Mouse (Mus musculus) kidney, adult 8-10 months (tissue): ENCODE data around the gene Tcp10b.
A peak's percentile ranks its signal among the peaks of the same experiment; 100 is the strongest.
"Not testable (repeated sequence)": the region's sequence is repeated elsewhere in the genome, so short reads cannot be mapped to it uniquely, and the experiment has no call there.

Experiments used
- DNase-seq, 2 experiments: peaks; one replicate each; pipeline ENCODE4 v3.0.0; 2022

The Tcp10b gene

DNA sequence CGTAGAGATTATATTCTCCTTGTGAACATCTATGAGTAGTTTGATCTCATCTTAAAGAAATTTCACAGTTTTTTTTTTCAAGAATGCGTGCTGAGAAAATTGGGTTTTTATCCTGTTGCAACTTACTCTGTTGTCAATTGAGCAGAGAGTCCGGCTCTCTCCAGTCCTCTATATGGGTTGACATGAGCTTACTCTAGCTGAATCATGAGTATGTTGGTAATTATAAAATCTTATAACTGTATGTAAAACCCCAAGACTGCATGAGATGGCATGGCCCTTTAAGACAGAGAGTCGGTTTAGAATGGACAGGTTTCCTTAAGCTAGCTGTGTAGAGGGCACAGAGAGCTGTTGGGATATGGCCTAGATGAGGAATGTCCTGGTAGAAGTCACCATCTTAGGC is at the start of gene Tcp10b:
Tcp10b (plus strand) TSS at position 301 of the 400 bp plus-strand sequence.
- not testable (repeated sequence) for DNase-seq

DNA sequence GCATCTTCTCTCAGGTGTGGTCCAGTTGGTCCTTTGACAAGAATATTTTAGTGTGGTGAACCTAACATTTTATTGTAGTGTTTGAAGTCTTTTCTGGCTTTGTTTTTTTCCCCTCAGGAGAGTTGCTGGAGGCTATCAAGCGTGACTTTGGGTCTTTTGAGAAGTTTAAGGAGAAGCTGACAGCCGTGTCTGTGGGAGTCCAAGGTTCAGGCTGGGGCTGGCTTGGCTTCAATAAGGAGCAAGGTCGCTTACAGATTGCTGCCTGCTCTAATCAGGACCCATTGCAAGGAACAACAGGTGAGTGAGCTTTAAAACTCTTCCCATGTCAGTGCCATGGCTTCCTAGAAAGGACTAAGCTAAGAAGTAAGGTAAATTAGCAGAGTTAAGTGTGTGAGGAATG is 47.6 kb upstream of the Tcp10b start:
- peak; percentile 81 for DNase-seq

DNA sequence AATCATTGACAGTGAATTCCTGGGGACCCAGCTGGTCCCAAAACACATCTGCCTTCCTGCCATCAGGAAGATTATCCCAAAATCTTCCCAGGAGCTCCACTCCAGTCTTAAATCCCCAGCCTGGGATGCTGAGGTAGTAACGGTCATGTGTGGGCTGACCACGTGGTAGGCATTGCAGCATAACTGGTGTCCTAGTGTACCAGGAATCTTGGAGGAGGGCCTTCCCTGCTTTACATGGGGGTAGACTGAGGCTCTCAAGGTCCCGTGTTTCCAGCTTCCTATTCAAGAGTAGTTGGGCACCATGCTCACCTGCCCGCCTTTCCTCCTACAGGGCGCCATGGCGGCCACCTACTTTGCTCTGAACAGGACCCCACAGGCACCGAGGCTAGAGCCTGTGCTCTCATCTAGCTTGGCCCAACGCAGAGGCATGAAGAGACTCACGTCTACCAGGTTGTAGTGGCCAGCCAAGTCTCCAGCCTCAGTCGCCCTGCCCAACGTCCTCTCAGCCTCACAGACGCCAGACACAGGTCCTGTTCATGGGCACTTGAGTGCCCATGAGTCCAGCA is 24.2 kb upstream of the Tcp10b start:
- not testable (repeated sequence) for DNase-seq

DNA sequence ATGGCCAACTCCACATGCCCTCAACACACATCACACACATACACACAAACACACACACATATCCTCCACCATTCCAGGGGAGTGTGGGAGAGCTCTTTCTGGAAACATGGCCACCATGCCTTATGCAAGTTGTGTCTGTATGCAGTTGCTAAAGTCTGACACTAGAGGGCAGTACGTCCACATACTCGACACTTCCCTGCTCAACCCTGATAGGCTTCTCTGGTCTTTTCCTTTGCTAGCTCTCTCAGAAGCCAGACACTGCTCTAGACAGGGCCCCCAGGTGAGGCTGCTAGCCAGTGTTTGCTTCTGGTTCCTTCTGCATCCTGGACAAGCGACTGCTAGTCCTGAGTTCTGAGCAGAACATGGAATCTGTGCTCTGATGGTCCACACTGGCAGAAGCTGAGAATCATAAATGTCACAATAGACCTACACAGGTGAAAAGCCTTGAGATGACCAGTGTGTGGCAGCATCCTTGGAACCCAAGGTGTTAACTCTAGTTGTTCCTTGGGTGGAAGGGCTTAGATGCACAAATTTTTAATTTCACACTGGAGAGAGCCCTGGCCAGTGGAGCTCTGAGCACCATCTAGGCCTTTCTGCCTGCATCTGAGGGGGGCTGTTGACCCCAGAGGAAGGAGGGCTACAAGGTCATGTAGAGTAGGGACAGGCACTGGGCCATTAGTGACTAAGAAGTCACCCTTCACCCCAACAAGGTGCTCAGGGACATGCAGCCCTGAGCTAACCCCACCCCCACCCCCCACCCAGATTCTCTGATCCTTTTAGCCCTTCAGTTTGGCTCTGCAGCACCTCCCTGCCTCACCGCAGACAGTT is 16.8 kb upstream of the Tcp10b start:
- peak; percentile 30 to 31 for DNase-seq

DNA sequence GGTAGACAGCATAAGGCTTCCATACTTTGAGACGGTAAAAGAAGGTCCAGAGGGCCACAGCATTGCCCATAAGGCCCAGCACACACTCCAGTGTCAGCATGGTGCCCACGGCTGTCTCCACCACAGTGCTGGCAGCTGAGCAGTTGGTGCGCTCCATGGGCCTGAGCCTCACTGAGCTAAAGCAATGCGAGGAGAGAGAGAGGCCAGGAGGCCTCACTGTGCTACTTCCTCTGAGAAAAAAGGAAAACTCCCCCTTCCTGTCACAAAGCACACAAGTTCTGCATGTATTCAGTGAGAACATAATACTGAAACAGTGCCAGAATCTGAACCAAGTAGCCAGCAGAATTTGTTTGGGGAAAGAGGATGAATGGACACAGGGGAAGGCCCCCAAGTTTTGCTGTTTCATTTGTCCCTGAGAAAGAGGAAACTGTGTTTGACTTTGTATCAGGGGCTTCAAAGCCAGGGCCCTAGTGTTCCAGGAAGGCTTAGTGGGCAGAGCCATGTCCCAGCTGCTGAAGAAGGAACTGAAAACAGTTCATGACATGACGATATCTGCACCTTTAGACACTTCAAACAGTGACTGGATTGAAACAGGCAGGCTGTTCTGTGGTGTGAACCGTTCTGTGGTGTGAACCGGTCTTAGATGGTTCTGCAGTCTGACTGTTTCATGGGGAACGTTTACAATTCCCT is 8.6 kb upstream of the Tcp10b start, which contains the start of gene Gpr31b:
Gpr31b (minus strand) TSS at position 173 of the 690 bp plus-strand sequence.
- not testable (repeated sequence) for DNase-seq

DNA sequence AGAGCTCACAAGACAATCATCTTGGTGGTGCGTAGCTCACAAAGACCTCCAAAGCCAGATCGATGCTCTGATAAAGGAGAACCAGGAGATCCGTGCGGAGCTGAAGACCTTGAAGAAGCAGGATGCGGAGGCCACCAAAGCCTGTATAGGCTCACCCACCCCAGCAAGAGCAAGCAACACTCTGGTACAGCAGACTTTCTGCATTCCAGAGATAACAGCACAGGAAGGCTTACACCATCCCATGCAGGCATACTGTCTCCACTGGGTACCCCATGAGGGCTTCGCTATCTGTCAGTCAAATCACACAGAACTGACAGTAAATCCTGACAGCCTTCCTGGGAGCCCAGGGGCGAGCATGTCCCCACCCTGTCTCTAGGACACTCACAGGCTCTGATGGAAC is 2.0 kb downstream of the Tcp10b start:
- not testable (repeated sequence) for DNase-seq

DNA sequence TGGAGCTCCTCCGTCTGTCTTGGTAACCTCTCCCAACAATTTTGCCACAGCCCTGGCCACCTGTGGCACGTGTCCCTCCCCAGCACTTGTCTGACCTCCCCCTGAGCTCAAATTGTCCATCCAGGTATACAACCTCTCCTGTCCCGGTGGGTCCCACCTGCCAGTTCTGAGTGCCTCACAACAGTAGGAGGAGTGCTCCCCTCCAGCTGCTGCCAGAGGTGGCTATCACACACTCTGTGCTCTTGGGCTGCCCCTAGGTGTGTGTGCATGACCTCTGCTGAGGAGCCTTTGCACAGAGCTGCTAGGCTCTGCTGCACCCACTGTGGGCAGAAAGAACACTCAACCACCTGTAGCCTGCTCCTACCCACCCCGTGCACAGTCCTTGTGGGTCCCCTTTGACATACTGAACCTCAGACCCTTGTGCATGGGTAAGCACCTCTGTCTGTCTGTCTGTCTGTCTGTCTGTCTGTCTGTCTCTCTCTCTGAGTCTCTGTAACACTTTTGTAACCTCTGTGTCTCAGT is 7.0 kb downstream of the Tcp10b start:
- DNase-seq: not testable (repeated sequence)

DNA sequence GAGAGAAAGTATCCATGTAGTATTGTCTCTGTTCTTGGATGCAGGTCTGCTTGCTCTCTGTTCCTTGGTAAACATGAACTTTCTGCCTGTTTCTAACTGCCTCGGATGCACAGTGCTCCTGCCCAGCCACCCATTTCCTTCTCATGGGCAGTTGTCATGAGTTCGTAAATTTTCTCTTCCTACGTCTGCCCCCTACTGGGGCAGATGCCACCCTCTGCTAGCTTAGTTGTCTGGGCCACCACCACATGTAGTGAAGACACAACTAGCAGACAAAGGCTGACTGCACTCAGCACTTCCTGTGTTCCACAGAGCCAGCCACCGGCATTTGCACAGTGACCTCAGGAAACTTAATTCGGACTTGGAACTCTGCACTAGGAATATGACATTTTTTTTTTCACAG is 8.3 kb downstream of the Tcp10b start:
- DNase-seq: not testable (repeated sequence)

DNA sequence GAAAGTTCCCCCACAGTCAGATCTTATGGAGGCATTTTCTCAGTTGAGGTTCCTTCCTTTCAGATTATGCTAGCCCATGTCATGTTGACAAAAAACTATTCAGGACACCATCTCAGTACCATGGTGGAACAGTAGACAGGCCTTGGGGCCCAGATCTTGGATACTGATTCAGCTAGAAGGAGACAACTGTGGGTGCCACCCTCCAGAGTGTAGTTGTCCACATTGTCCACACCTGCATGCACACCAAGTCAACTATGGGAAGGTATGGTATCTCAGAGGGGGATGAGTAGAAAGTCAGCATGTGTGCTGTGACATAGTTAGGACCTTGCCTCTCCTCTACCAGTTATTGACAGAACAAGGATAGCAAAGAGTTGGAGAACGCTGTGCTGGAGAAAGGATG is 30.6 kb downstream of the Tcp10b start:
- not testable (repeated sequence) for DNase-seq

DNA sequence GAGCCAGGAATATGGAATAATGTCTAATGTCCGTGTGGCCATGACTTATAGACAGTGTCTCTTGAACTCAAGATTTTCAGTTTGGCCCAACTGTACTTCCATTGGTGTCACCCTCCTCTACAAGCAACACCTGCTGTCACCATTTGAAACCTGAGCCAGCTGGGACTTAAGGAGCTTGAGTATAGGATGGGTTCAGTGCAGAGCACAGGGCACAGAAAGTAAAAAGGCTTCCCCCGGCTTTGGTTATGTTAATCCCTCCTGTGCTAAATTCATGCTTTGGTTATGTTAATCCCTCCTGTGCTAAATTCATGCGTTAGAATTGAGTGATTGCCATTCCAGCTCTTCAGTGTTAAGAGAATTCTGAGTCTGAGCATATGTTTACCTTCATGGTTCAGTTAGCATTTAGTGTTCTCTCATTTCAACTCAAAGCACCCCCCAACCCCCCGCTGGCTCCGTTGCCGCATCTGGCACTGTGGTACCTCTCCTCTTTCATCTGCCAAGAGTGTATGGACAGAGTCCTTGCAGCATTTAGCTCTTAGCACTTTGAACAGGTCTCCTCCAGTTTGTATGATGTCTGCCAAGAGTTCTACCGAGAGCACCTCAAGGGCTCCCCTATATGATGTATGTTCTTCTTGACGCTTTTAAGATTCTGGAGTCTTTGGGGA is 31.3 kb downstream of the Tcp10b start:
- DNase-seq: not testable (repeated sequence)

DNA sequence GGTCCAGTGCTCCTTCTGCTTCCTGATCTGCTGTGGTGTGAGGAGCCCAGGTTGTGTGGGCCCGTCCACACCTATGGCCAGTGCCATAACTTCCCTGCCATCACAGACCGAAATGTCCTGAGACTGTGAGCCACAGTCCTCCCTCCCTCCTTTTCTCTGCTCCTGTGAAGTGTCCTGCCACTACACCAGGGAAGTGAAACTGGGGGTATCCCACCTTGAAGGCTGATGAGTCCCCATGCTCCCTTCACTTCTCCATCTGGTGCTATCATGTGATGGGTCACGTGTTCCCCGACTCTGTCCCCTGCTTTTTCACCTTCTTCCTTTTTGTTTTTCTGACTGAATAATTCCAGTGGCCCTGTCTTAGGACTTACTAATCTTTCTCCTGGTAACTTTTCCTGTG is 32.1 kb downstream of the Tcp10b start:
- not testable (repeated sequence) for DNase-seq

DNA sequence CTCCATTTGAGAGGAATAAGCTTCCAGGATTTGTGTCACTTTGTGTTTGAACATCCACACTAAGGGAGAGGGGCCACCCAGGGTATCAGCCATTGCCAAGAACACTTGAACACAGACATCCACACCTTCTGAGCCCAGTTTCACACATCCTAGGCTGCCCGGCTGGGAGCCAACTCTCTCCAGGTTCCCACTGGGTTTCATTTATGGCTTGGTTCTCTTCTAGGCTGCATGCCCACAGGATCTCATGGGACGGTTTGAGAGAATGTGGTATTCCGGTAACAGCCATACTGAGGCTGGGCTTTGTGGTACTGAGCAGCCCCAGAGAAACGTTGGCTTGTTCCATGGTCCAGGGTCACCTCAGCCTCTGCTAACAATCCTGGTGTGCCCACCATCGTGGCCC is 45.7 kb downstream of the Tcp10b start:
- DNase-seq: not testable (repeated sequence)

DNA sequence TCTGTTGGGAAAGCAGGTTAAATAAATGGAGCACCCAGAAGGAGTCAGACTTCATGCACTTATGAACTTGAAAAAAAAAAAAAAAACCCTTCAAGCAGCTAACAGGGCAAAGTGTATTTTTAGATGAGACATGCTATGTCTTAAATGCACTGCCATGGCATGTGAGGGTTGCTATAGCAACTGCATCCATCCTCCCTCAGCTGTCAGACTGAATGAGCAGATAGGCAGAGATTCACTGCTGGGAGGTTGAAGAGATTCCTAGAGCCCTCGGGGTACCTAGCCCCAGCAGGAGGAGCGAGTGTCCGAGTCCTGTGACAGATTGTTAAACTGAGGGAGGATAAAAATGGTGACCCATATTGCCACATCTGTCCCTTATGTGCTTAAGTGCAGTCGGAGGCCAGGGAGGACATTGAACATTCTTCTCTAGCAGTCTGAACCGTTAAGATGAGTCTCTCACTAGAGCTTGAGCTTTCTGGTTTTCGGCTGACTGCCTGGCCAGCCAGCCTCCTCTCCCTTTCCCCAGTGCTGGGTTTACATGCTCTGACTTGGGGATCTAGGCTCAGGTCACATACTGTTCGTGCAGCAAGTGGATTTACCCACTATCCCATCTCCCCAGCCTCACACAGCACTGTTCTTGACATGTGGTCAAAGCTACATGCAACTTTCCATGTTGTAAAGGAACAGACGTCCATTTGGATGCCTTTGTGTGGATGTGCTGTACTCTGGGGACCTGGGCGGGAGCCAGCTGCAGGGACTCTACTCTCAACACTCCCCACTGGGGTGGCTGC is 51.8 kb downstream of the Tcp10b start:
- DNase-seq: not testable (repeated sequence)

DNA sequence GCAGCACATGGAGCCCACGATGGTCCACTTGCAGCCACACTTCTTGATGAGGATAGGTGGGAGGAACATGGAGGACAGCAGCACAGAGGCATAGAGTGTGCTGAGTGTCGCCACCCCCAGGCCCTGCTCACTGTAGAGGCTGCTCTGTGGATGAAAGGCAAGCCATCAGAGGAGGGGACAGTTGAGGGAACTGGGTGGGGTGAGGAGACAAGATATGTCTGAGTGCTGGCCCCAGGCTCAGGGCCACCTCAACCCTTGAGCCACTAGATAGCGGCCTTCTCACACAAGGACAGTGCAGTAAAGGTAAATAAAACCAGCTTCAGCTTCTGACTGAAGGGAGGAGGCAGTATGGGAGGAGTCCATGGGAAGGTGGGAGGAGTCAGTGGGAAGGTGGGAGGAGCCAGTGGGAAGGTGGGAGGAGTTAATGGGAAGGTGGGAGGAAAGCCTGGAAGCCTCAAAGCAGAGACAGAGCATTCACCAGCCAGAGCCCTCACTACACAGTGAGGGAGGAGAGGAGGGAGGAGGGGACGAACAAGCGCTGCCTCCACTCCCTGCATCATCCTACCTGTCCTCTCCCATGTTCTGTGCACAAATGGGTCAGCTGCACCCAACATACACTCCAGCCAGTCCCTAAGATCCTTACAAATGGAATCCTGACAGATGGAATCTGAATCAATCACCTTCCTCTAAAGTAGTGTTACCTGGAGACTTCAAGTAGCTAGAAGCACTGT is 62.6 kb downstream of the Tcp10b start:
- not testable (repeated sequence) for DNase-seq

DNA sequence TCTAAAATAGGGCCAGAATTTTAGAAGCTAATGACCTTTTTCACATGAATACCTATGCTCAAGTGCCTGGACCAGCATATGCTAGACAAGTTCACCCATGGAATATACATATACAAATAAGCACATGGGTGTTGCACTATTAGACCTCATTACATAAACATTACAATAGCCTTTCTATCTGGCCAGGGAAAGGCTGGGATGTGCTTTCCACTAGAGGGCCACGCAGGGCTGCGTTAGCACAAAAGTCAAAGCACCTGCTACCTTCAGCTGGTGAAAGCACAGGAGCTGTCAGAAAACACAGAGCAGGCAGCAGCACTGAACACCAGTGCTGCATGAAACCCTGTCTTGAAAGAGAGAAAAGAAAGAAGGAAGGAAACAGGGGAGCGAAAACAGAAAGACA is 63.3 kb downstream of the Tcp10b start:
- not testable (repeated sequence) for DNase-seq

DNA sequence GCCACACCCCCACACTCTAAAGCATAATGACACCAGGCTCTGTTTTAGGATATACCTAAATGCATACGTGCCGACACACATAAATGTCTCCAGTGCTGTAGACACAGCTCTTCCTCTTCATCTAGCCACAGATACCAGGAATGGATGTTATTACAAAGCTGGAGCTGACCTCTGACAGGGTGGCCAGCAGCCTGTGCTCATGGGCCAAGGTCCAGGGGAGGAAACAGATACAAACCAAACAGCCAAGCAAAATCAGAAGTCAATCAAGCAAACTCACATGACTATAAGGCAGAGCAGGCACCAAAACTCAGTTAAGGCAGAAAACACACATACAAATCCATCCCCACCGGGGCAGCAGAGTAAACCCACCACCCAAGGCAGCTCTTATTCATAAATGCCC is 68.4 kb downstream of the Tcp10b start:
- DNase-seq: not testable (repeated sequence)

DNA sequence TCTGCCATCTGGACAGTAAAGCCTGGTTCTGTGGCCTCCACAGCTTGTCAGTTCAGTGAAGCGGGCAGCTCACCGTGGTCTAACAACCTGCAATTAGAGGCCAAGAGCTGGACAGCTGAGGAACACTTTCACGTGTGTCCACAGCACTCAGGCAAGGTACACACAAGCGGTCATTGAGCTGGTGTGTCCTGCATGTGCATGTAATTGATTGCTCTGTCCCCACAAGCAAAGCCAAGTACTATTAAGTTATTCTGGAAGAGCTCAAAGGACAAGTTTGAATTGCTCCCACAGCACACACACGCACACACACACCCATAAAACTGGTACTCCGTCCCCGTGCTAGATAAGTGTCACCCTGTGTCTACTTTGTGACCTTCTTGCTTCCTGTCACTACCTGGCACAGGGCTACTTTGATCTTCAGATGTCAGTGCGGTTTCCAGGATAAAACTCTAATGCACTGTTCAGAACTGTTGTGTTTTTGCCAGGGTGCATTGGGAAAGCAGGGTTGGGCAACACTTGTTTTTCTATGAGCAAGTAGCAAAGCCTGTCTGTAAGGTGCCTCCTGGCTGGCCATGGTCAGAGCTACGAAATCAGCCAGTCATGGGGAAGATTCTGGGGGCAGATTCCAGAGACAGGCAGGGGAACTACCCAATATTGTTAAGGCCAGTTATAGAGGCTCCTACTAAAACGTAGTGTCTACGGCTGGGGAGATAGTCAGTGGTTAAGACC is 69.0 kb downstream of the Tcp10b start:
- not testable (repeated sequence) for DNase-seq

DNA sequence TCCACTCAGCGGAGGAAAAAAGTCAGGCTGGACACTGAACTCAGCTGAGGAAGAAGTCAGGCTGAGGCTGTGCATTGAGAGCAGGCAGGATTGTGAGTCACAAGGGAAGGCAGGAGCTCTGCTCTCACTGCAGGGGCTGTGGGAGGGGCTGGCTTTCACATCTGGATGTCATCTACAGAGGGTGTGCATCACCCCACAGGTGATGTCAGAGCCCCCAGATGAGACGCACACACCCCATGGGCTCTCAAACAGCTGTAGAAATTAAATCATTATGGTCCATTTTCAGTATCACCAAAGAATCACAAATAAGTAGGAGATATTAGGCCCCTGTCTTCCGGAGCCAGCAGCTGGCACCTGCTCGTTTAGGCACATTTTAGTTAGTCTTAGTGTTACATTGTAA is 70.8 kb downstream of the Tcp10b start, which contains the start of gene Unc93a:
Unc93a (minus strand) TSS at position 101 of the 400 bp plus-strand sequence.
- DNase-seq: not testable (repeated sequence)
